Mouse (Mus musculus) neural tube, embryonic 15.5 days (tissue): ENCODE measurements at regions not wholly inside any gene's neighbourhood (a gene's known extent, or its start where the extent isn't known, plus 50 kb on each side); places are given as distances from the start of the nearest gene placed in this dataset.

ENCODE experiments used
- ATAC-seq: fragments of 200-750 bp; cut with Nextera tagmentation; 2 replicates; pipeline ENCODE4 v1.8.0; 2017; ENCODE audit warnings: mild to moderate bottlenecking, moderate TSS enrichment, moderate library complexity; ENCODE audit not compliant: low FRiP score
- H3K27ac ChIP-seq: fragments of 300-500 bp; sonication (generic); replicated peaks from 2 replicates; pipeline ENCODE4 v1.5.1; 2015; ENCODE audit warnings: mild to moderate bottlenecking, inconsistent platforms
- H3K27me3 ChIP-seq: fragments of 300-500 bp; sonication (generic); replicated peaks from 2 replicates; pipeline ENCODE4 v1.6.1; 2015; ENCODE audit warnings: inconsistent platforms
- H3K36me3 ChIP-seq: fragments of 300-500 bp; sonication (generic); 2 replicates; pipeline ENCODE4 v1.6.1; 2015; ENCODE audit warnings: inconsistent platforms
- H3K4me1 ChIP-seq: fragments of 300-500 bp; sonication (generic); 2 replicates; pipeline ENCODE4 v1.6.1; 2015; ENCODE audit warnings: inconsistent platforms
- H3K4me2 ChIP-seq: fragments of 300-500 bp; sonication (generic); 2 replicates; pipeline ENCODE4 v1.6.1; 2015; ENCODE audit warnings: inconsistent platforms, mild to moderate bottlenecking, moderate library complexity
- H3K4me3 ChIP-seq: fragments of 300-500 bp; sonication (generic); replicated peaks from 2 replicates; pipeline ENCODE4 v1.5.1; 2015; ENCODE audit warnings: mild to moderate bottlenecking, inconsistent platforms
- H3K9ac ChIP-seq: fragments of 300-500 bp; sonication (generic); replicated peaks from 2 replicates; pipeline ENCODE4 v1.6.1; 2015; ENCODE audit warnings: mild to moderate bottlenecking, inconsistent platforms
- H3K9me3 ChIP-seq: fragments of 300-500 bp; sonication (generic); replicated peaks from 2 replicates; pipeline ENCODE4 v1.6.1; 2016; ENCODE audit warnings: inconsistent platforms
- WGBS: fragments of 180-500 bp; shearing (Covaris S2); methylation state at CpG from one replicate; pipeline ENCODE4 v1.1.7; 2015; ENCODE audit warnings: mixed read lengths; 5-methylcytosine and 5-hydroxymethylcytosine counted together

- peak overlapping the region; percentile 13; the same call in 1 of the 2 replicates for H3K4me3 ChIP-seq
- H3K9me3 ChIP-seq = no peaks in the 10 kb centered on the region
- H3K4me1 ChIP-seq = peaks cover 3% of the 10 kb centered on the region; the same call in 1 of the 2 replicates
- 29% methylated on average over 6 of the region's 6 CpGs for WGBS
- no peaks in the 10 kb centered on the region for H3K36me3 ChIP-seq
- H3K27me3 ChIP-seq = no peaks in the 10 kb centered on the region
- peak overlapping the region; percentile 79 for H3K4me2 ChIP-seq
- H3K9ac ChIP-seq = 0 out of 2 replicates have a peak overlapping the region, but pooled peaks have one; percentile 7
- no peak for ATAC-seq
- H3K27ac ChIP-seq = peak overlapping the region; percentile 72
Measured at GRCm38 (mm10) chr3:17799120-17799519, 149.1 kb upstream of the Cypt12 start.

- 53% methylated on average over 2 of the region's 2 CpGs for WGBS
- Histone ChIP-seq H3K4me1 (peaks cover 3% of the 10 kb centered on the region; the same call in 1 of the 2 replicates), H3K4me2 (peak overlapping the region; percentile 35), H3K9ac (no peak overlapping the region), H3K36me3 (no peaks in the 10 kb centered on the region), H3K9me3 (no peaks in the 10 kb centered on the region), H3K4me3 (no peak overlapping the region), H3K27ac (peak overlapping the region; percentile 74), H3K27me3 (no peaks in the 10 kb centered on the region)
- no peak for ATAC-seq
Measured at GRCm38 (mm10) chr3:17800810-17801209, 147.4 kb upstream of the Cypt12 start.

GRCm38 (mm10) chr3:17801479-17801878, 146.7 kb upstream of the Cypt12 start:
- Histone ChIP-seq H3K4me1 (peaks cover 3% of the 10 kb centered on the region; the same call in 1 of the 2 replicates), H3K36me3 (no peaks in the 10 kb centered on the region), H3K9me3 (no peaks in the 10 kb centered on the region), H3K4me3 (no peak overlapping the region), H3K4me2 (peak overlapping the region; percentile 27), H3K27ac (peak overlapping the region; percentile 77), H3K27me3 (no peaks in the 10 kb centered on the region), H3K9ac (no peak overlapping the region)
- peak; percentile 22 for ATAC-seq
- 47% methylated on average over 5 of the region's 5 CpGs for WGBS

- H3K27ac ChIP-seq = peak overlapping the region; percentile 51; the same call in 1 of the 2 replicates
- H3K4me2 ChIP-seq = no peak overlapping the region
- no peaks in the 10 kb centered on the region for H3K27me3 ChIP-seq
- no peaks in the 10 kb centered on the region for H3K9me3 ChIP-seq
- H3K4me1 ChIP-seq = peaks cover 3% of the 10 kb centered on the region; the same call in 1 of the 2 replicates
- WGBS = 50% methylated on average over 1 of the region's 1 CpGs
- H3K4me3 ChIP-seq = no peak overlapping the region
- no peaks in the 10 kb centered on the region for H3K36me3 ChIP-seq
- no peak overlapping the region for H3K9ac ChIP-seq
- no peak for ATAC-seq
Measured at GRCm38 (mm10) chr3:17805185-17805584, 143.0 kb upstream of the Cypt12 start.

GRCm38 (mm10) chr3:17811290-17811689, 136.9 kb upstream of the Cypt12 start:
- H3K27me3 ChIP-seq = no peaks in the 10 kb centered on the region
- no peak overlapping the region for H3K4me2 ChIP-seq
- H3K9ac ChIP-seq = no peak overlapping the region
- ATAC-seq = no peak
- H3K4me3 ChIP-seq = no peak overlapping the region
- H3K36me3 ChIP-seq = no peaks in the 10 kb centered on the region
- H3K9me3 ChIP-seq = no peaks in the 10 kb centered on the region
- no peaks in the 10 kb centered on the region for H3K4me1 ChIP-seq
- 51% methylated on average over 6 of the region's 6 CpGs for WGBS
- no peak overlapping the region; the same call in 1 of the 2 replicates for H3K27ac ChIP-seq

- H3K4me1 ChIP-seq = no peaks in the 10 kb centered on the region
- ATAC-seq = no peak
- H3K4me2 ChIP-seq = no peak overlapping the region
- H3K27me3 ChIP-seq = no peaks in the 10 kb centered on the region
- H3K4me3 ChIP-seq = no peak overlapping the region
- no peak overlapping the region for H3K9ac ChIP-seq
- 67% methylated on average over 3 of the region's 3 CpGs for WGBS
- H3K36me3 ChIP-seq = no peaks in the 10 kb centered on the region
- H3K27ac ChIP-seq = no peak overlapping the region
- H3K9me3 ChIP-seq = no peaks in the 10 kb centered on the region
Measured at GRCm38 (mm10) chr3:17824201-17824600, 124.0 kb upstream of the Cypt12 start.

GRCm38 (mm10) chr3:17824662-17825061, 123.5 kb upstream of the Cypt12 start:
- Histone ChIP-seq H3K36me3 (no peaks in the 10 kb centered on the region), H3K9me3 (no peaks in the 10 kb centered on the region), H3K9ac (no peak overlapping the region), H3K4me1 (no peaks in the 10 kb centered on the region), H3K27me3 (no peaks in the 10 kb centered on the region), H3K4me3 (no peak overlapping the region), H3K4me2 (no peak overlapping the region), H3K27ac (no peak overlapping the region)
- WGBS = 46% methylated on average over 4 of the region's 4 CpGs
- ATAC-seq = no peak

GRCm38 (mm10) chr3:17825254-17825890, 122.8 kb upstream of the Cypt12 start:
- 76% methylated on average over 3 of the region's 3 CpGs for WGBS
- no peaks in the 10 kb centered on the region for H3K27me3 ChIP-seq
- ATAC-seq = no peak; the same call in 1 of the 2 replicates
- no peak overlapping the region for H3K4me2 ChIP-seq
- H3K9ac ChIP-seq = no peak overlapping the region
- no peaks in the 10 kb centered on the region for H3K4me1 ChIP-seq
- H3K36me3 ChIP-seq = no peaks in the 10 kb centered on the region
- no peak overlapping the region for H3K27ac ChIP-seq
- H3K9me3 ChIP-seq = no peaks in the 10 kb centered on the region
- H3K4me3 ChIP-seq = no peak overlapping the region

- no peak overlapping the region for H3K27ac ChIP-seq
- H3K27me3 ChIP-seq = no peaks in the 10 kb centered on the region
- no peaks in the 10 kb centered on the region for H3K36me3 ChIP-seq
- no peaks in the 10 kb centered on the region for H3K4me1 ChIP-seq
- 40% methylated on average over 1 of the region's 1 CpGs for WGBS
- no peaks in the 10 kb centered on the region for H3K9me3 ChIP-seq
- ATAC-seq = no peak
- no peak overlapping the region for H3K9ac ChIP-seq
- H3K4me3 ChIP-seq = no peak overlapping the region
- H3K4me2 ChIP-seq = no peak overlapping the region
Measured at GRCm38 (mm10) chr3:17834706-17835105, 113.5 kb upstream of the Cypt12 start.

GRCm38 (mm10) chr3:17847609-17848008, 100.6 kb upstream of the Cypt12 start:
- no peak overlapping the region for H3K4me3 ChIP-seq
- H3K9ac ChIP-seq = no peak overlapping the region
- H3K9me3 ChIP-seq = no peaks in the 10 kb centered on the region
- H3K27ac ChIP-seq = no peak overlapping the region
- WGBS = 84% methylated on average over 7 of the region's 7 CpGs
- no peaks in the 10 kb centered on the region for H3K36me3 ChIP-seq
- no peak for ATAC-seq
- no peak overlapping the region for H3K4me2 ChIP-seq
- no peaks in the 10 kb centered on the region for H3K27me3 ChIP-seq
- H3K4me1 ChIP-seq = no peaks in the 10 kb centered on the region

- Histone ChIP-seq H3K36me3 (no peaks in the 10 kb centered on the region), H3K4me1 (no peaks in the 10 kb centered on the region)
- no peak for ATAC-seq
Measured at GRCm38 (mm10) chr3:17848181-17848580, 100.0 kb upstream of the Cypt12 start.

GRCm38 (mm10) chr3:17862367-17862766, 85.8 kb upstream of the Cypt12 start:
- 90% methylated on average over 3 of the region's 3 CpGs for WGBS
- Histone ChIP-seq H3K27ac (no peak overlapping the region), H3K36me3 (no peaks in the 10 kb centered on the region), H3K4me3 (no peak overlapping the region), H3K9ac (no peak overlapping the region), H3K4me2 (no peak overlapping the region), H3K9me3 (no peaks in the 10 kb centered on the region), H3K27me3 (no peaks in the 10 kb centered on the region), H3K4me1 (no peaks in the 10 kb centered on the region)
- no peak for ATAC-seq

More at GRCm38 (mm10) chr3:17848181-17848580, 100.0 kb upstream of the Cypt12 start:
- no peak overlapping the region for H3K4me3 ChIP-seq
- no peaks in the 10 kb centered on the region for H3K27me3 ChIP-seq
- no peak overlapping the region for H3K9ac ChIP-seq
- H3K27ac ChIP-seq = no peak overlapping the region
- no peak overlapping the region for H3K4me2 ChIP-seq
- no peaks in the 10 kb centered on the region for H3K9me3 ChIP-seq
